Mouse (Mus musculus): ENCODE measurements around the gene Unc5b. TPM values are rescaled to one million over a fixed set of nuclear protein-coding genes. Genes with fewer than 3 reads are reported as not detected.

Gene Unc5b
- polyA plus RNA-seq, 2 experiments: 0.18 to 0.44 TPM

DNA sequence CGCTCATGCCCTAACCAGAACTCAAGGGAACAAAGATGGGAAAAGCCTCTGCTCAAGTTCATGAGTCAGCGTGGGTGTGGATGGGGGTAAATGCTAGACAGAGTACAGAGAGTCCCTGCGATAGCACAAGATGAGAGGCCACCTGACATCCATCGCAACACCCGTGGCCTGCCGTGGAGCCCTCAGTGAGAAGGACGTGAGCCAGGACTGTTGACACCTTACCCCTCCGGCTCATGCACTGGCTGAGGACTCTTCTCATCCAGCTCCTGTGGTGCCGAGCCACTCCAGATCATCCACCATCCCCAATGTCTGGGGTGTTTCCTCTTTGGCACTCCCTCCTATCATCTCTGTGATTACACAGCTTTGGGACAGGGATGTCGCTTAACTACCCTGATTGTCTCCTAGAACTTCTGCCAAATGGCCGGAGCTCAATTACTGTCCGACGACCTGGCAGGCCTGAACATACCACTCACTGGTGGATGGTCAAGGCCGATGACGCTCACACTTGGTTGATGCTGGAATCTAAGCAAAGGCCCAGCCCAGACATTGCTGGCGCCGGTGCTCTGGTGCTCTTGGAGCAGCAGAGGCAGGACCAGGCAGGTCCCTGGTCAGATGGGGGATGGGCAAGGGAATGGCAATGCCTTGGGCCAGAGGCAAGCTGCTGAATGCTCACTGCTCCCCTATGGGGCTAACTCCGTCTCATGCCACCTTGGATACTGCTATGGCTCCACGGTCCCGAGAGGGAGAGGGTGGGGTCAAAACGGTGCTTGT lies 25.8 kb downstream of the Unc5b start:
- DNase-seq (ENCODE audit: low read depth in 3 of 3, low spot score in 3 of 3) (no peak), ATAC-seq (ENCODE audit: insufficient read depth) (no peak)
- TF ChIP-seq EP300 (IDR thresholded peaks at IDR 0.05; ENCODE audit: low read depth) (no peak), CTCF (IDR thresholded peaks at IDR 0.05; ENCODE audit: low read depth) (no peak)
- Histone ChIP-seq H3K9ac (replicated peaks) (no peak overlapping the region), H3K27me3 (ENCODE audit: control insufficient read depth, insufficient read depth, low read length) (peaks cover 3% of the 10 kb centered on the region; the same call in 1 of the 2 replicates), H3K36me3 (replicated peaks; ENCODE audit: control insufficient read depth, insufficient read depth, low read depth) (no peaks in the 10 kb centered on the region), H3K4me2 (ENCODE audit: low read depth) (no peak overlapping the region), H3K27ac (no peak overlapping the region), H3K4me3 (ENCODE audit: insufficient read depth in 1 of 2, low read depth in 2 of 2, low read length in 2 of 2) (no peak overlapping the region), H3K4me1 (replicated peaks; ENCODE audit: control insufficient read depth in 2 of 2, insufficient read depth in 2 of 2, low read length in 1 of 2) (no peaks in the 10 kb centered on the region), H3K9me3 (ENCODE audit: control insufficient read depth, low read length) (no peaks in the 10 kb centered on the region)
- WGBS (ENCODE audit: insufficient replicate concordance): 55% methylated on average over 21 of the region's 21 CpGs

DNA sequence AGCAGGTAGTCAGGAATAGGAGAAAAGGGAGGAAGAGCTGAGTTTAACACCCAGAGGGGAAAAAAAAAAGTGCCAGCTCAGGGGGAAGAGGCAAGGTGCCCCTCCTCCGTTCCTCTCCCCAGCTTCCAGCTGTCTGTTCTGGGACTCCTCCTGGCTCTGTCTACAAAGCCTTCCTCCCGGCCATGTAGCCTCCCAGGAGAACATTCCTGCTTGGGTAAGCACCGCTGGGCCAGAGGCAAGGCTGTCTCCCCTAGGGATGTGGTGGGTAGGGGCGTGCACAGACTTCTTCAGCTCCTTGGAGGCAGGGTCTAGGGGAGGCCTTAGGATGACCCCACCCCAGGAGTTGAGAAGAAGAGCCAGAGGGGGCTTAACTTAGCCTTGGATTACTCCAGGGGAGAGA lies 26.5 kb downstream of the Unc5b start:
- ATAC-seq (ENCODE audit: insufficient read depth): no peak
- no peak overlapping the region for H3K27ac ChIP-seq
- TF ChIP-seq CTCF (IDR thresholded peaks at IDR 0.05; ENCODE audit: low read depth) (no peak), EP300 (IDR thresholded peaks at IDR 0.05; ENCODE audit: low read depth) (no peak)
- 48% methylated on average over 4 of the region's 4 CpGs for WGBS (ENCODE audit: insufficient replicate concordance)
- no peaks in the 10 kb centered on the region for H3K4me1 ChIP-seq (replicated peaks; ENCODE audit: control insufficient read depth in 2 of 2, insufficient read depth in 2 of 2, low read length in 1 of 2)
- no peak for DNase-seq (ENCODE audit: low read depth in 3 of 3, low spot score in 3 of 3)
- H3K27me3 ChIP-seq (ENCODE audit: control insufficient read depth, insufficient read depth, low read length): peaks cover 3% of the 10 kb centered on the region; the same call in 1 of the 2 replicates
- H3K36me3 ChIP-seq (replicated peaks; ENCODE audit: control insufficient read depth, insufficient read depth, low read depth): no peaks in the 10 kb centered on the region
- H3K9me3 ChIP-seq (ENCODE audit: control insufficient read depth, low read length): no peaks in the 10 kb centered on the region
- no peak overlapping the region for H3K9ac ChIP-seq (replicated peaks)
- H3K4me3 ChIP-seq (ENCODE audit: insufficient read depth in 1 of 2, low read depth in 2 of 2, low read length in 2 of 2): no peak overlapping the region
- no peak overlapping the region for H3K4me2 ChIP-seq (ENCODE audit: low read depth)

DNA sequence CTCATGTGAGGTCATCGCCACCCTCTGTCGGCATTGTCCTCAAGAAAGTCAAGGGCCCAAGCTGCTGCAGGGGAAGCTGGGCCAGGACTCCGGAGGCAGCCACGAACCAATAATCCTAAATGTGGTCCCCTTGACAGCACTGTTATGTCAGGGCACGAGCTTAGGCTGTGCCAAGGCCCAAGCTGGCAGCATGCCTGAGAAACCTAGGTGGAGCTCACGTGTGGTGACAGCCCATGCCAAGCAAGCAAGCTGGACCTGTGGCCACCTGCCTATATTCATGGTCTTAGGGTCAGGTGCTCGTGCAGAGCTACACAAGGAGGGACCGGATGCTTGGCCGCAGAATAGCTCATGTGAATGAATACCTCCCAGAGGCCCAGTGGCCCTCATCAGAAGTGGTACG lies 27.4 kb downstream of the Unc5b start:
- no peak overlapping the region for H3K27ac ChIP-seq
- H3K36me3 ChIP-seq (replicated peaks; ENCODE audit: control insufficient read depth, insufficient read depth, low read depth): no peaks in the 10 kb centered on the region
- H3K4me1 ChIP-seq (replicated peaks; ENCODE audit: control insufficient read depth in 2 of 2, insufficient read depth in 2 of 2, low read length in 1 of 2): no peaks in the 10 kb centered on the region
- no peak overlapping the region for H3K4me3 ChIP-seq (ENCODE audit: insufficient read depth in 1 of 2, low read depth in 2 of 2, low read length in 2 of 2)
- no peak for ATAC-seq (ENCODE audit: insufficient read depth)
- peaks cover 3% of the 10 kb centered on the region; the same call in 1 of the 2 replicates for H3K27me3 ChIP-seq (ENCODE audit: control insufficient read depth, insufficient read depth, low read length)
- 67% methylated on average over 10 of the region's 10 CpGs for WGBS (ENCODE audit: insufficient replicate concordance)
- no peaks in the 10 kb centered on the region for H3K9me3 ChIP-seq (ENCODE audit: control insufficient read depth, low read length)
- no peak for DNase-seq (ENCODE audit: low read depth in 3 of 3, low spot score in 3 of 3)
- TF ChIP-seq CTCF (IDR thresholded peaks at IDR 0.05; ENCODE audit: low read depth): no peak
- TF ChIP-seq EP300 (IDR thresholded peaks at IDR 0.05; ENCODE audit: low read depth): no peak
- no peak overlapping the region for H3K4me2 ChIP-seq (ENCODE audit: low read depth)
- no peak overlapping the region for H3K9ac ChIP-seq (replicated peaks)

DNA sequence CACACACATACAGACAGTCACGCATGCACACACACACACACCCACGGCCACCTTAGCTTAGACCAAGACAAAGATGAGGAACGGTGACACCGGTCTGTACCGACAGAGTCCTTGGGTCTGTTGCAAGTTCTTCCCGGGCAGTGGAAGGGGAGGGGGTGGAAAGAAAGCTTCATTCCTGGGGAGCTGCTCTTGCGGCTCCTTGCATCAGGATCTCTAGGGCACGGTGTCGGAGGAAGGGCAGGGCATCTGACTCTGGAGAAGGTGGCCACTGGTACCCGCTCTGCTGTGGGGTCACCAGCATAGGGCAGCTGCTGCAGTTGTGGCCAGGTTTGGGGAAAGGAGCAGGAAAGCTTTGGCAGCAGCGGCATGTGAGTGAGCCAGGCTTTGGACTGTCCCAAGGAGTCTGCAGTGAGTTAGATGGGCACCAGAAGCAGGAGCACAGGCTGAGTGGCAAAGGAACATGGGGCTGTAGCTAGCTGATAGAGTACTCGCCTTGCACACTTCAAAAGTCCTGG lies 29.4 kb downstream of the Unc5b start:
- 43% methylated on average over 12 of the region's 12 CpGs for WGBS (ENCODE audit: insufficient replicate concordance)
- no peaks in the 10 kb centered on the region for H3K9me3 ChIP-seq (ENCODE audit: control insufficient read depth, low read length)
- H3K9ac ChIP-seq (replicated peaks): no peak overlapping the region
- no peaks in the 10 kb centered on the region for H3K36me3 ChIP-seq (replicated peaks; ENCODE audit: control insufficient read depth, insufficient read depth, low read depth)
- peaks cover 3% of the 10 kb centered on the region; the same call in 1 of the 2 replicates for H3K27me3 ChIP-seq (ENCODE audit: control insufficient read depth, insufficient read depth, low read length)
- H3K4me3 ChIP-seq (ENCODE audit: insufficient read depth in 1 of 2, low read depth in 2 of 2, low read length in 2 of 2): no peak overlapping the region
- no peak overlapping the region for H3K4me2 ChIP-seq (ENCODE audit: low read depth)
- no peaks in the 10 kb centered on the region for H3K4me1 ChIP-seq (replicated peaks; ENCODE audit: control insufficient read depth in 2 of 2, insufficient read depth in 2 of 2, low read length in 1 of 2)
- no peak for DNase-seq (ENCODE audit: low read depth in 3 of 3, low spot score in 3 of 3)
- ATAC-seq (ENCODE audit: insufficient read depth): no peak
- no peak overlapping the region for H3K27ac ChIP-seq
- no peak for TF ChIP-seq EP300 (IDR thresholded peaks at IDR 0.05; ENCODE audit: low read depth)
- no peak for TF ChIP-seq CTCF (IDR thresholded peaks at IDR 0.05; ENCODE audit: low read depth)

DNA sequence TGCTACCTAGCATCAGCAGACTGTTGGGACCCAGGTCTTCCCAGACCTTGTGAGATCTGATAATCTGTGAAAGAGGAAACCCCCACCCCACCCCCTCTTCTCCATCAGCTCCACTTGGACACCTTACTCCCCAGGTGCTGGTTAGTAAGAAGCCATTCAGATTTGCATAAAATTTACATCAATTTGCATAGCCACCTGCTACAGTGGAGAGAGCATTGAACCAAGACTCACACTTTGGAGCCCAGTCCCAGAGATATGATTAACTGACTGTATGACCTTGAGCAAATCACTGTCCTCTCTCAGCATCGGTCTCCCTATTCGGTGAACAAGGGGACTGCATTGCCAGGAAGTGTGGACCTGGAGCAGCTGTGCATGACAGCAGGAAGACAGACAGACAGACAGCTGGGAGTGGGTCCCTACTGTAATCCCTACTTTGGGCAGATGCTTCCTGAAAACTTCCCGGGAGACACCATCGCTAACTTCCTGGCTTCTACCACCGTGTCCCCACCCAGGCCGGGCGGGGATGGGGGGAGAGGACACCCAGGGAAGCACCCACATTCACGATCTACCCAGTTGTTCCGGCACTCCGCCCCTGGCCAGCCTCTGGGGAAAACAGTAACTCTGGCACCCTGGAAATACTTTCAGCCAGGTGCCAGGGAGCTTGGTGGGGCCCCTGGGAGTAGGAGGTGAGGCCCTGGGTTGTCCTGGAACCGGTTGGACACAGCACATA lies 30.0 kb downstream of the Unc5b start:
- 11% methylated on average over 11 of the region's 11 CpGs for WGBS (ENCODE audit: insufficient replicate concordance)
- TF ChIP-seq EP300 (IDR thresholded peaks at IDR 0.05; ENCODE audit: low read depth) (no peak), CTCF (IDR thresholded peaks at IDR 0.05; ENCODE audit: low read depth) (no peak)
- Histone ChIP-seq H3K4me1 (replicated peaks; ENCODE audit: control insufficient read depth in 2 of 2, insufficient read depth in 2 of 2, low read length in 1 of 2) (no peaks in the 10 kb centered on the region), H3K4me2 (ENCODE audit: low read depth) (no peak overlapping the region), H3K27me3 (ENCODE audit: control insufficient read depth, insufficient read depth, low read length) (peaks cover 3% of the 10 kb centered on the region; the same call in 1 of the 2 replicates), H3K9ac (replicated peaks) (no peak overlapping the region), H3K9me3 (ENCODE audit: control insufficient read depth, low read length) (no peaks in the 10 kb centered on the region), H3K36me3 (replicated peaks; ENCODE audit: control insufficient read depth, insufficient read depth, low read depth) (no peaks in the 10 kb centered on the region), H3K4me3 (ENCODE audit: insufficient read depth in 1 of 2, low read depth in 2 of 2, low read length in 2 of 2) (no peak overlapping the region), H3K27ac (no peak overlapping the region)
- DNase-seq (ENCODE audit: low read depth in 3 of 3, low spot score in 3 of 3): no peak
- ATAC-seq (ENCODE audit: insufficient read depth): no peak

All from liver, embryonic 14.5 days (tissue).